Mouse (Mus musculus): ENCODE data around the gene Gm17359. TPM values are rescaled to one million over a fixed set of nuclear protein-coding genes. Genes with fewer than 3 reads are reported as not detected.

Gm17359 gene
- polyA plus RNA-seq, 1 experiment from 2014 or later: not detected

GRCm38 (mm10) chr3:79458651-79459275 is 122.3 kb downstream of the Gm17359 start:
- H3K4me3 ChIP-seq: no peak overlapping the region
- no peak overlapping the region for H3K4me2 ChIP-seq
- H3K36me3 ChIP-seq: peaks cover 34% of the 10 kb centered on the region
- no peaks in the 10 kb centered on the region for H3K27me3 ChIP-seq
- H3K27ac ChIP-seq (replicated peaks): no peak overlapping the region
- 91% methylated on average over 14 of the region's 14 CpGs for WGBS
- no peaks in the 10 kb centered on the region for H3K9me3 ChIP-seq
- no peak for ATAC-seq (ENCODE audit: low FRiP score, low read depth)
- no peaks in the 10 kb centered on the region for H3K4me1 ChIP-seq (replicated peaks)
- H3K9ac ChIP-seq: no peak overlapping the region

DNA sequence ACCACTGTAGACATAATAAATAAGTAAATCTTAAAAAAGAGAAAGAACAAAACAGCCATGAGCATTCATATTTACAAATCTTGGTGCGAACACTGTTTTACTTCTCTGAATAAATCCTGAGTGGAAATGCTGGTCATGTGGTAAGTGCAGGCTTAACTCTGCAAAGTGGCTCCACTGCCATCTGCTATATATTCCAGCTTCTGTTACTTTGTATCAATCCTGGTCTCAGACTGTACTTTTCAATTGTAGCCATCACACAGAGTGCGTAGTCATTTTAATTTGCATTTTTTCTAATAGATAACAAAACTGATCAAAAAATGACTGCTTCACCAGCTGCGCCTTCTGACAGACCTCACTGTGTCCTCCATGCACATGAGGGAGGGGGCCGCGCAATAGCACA is 133.0 kb downstream of the Gm17359 start:
- Histone ChIP-seq H3K4me1 (replicated peaks) (peaks cover under 1% of the 10 kb centered on the region; the same call in 1 of the 2 replicates), H3K27ac (replicated peaks) (no peak overlapping the region), H3K4me3 (no peak overlapping the region), H3K9me3 (no peaks in the 10 kb centered on the region), H3K36me3 (peaks cover 18% of the 10 kb centered on the region), H3K27me3 (no peaks in the 10 kb centered on the region), H3K9ac (no peak overlapping the region), H3K4me2 (no peak overlapping the region)
- ATAC-seq (ENCODE audit: low FRiP score, low read depth): no peak
- 98% methylated on average over 5 of the region's 5 CpGs for WGBS

DNA sequence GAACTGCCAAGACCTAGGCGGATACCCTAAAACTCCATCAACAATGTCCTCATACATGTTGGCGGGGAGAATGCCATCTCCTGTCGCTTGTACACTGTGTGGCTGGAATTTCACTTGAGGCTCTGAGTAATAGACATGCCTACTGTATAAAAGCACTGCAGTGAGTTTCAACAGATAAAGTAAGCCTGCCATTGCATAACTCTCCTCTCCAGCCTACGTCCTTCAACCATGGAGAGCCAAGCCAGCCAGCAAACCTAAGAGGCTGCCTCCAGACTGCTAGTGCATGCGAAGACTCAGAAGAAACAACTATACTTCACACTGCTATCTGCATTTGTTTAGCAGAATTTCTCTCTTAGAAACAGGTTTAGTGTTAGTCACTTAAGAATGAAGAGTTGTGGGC is 135.9 kb downstream of the Gm17359 start:
- H3K4me3 ChIP-seq: no peak overlapping the region
- H3K36me3 ChIP-seq: peaks cover 10% of the 10 kb centered on the region
- 95% methylated on average over 5 of the region's 5 CpGs for WGBS
- H3K9ac ChIP-seq: no peak overlapping the region
- H3K4me2 ChIP-seq: no peak overlapping the region
- H3K9me3 ChIP-seq: no peaks in the 10 kb centered on the region
- ATAC-seq (ENCODE audit: low FRiP score, low read depth): no peak
- H3K27ac ChIP-seq (replicated peaks): no peak overlapping the region
- H3K27me3 ChIP-seq: no peaks in the 10 kb centered on the region
- peaks cover 14% of the 10 kb centered on the region for H3K4me1 ChIP-seq (replicated peaks)

GRCm38 (mm10) chr3:79474911-79475310 is 138.4 kb downstream of the Gm17359 start:
- WGBS: 23% methylated on average over 4 of the region's 4 CpGs
- Histone ChIP-seq H3K27ac (replicated peaks) (0 out of 2 replicates have a peak overlapping the region, but pooled peaks have one; percentile 14), H3K9me3 (no peaks in the 10 kb centered on the region), H3K36me3 (0 out of 2 replicates have a peak, but pooled peaks cover 2% of the 10 kb centered on the region), H3K4me2 (no peak overlapping the region), H3K9ac (no peak overlapping the region), H3K4me3 (no peak overlapping the region), H3K4me1 (replicated peaks) (peaks cover 14% of the 10 kb centered on the region), H3K27me3 (no peaks in the 10 kb centered on the region)
- ATAC-seq (ENCODE audit: low FRiP score, low read depth): peak; percentile 43; the same call in 1 of the 2 replicates

GRCm38 (mm10) chr3:79475980-79476379 is 139.5 kb downstream of the Gm17359 start:
- Histone ChIP-seq H3K4me3 (no peak overlapping the region), H3K27me3 (no peaks in the 10 kb centered on the region), H3K4me2 (no peak overlapping the region), H3K27ac (replicated peaks) (no peak overlapping the region), H3K36me3 (0 out of 2 replicates have a peak, but pooled peaks cover 5% of the 10 kb centered on the region), H3K9ac (no peak overlapping the region), H3K9me3 (no peaks in the 10 kb centered on the region), H3K4me1 (replicated peaks) (peaks cover 14% of the 10 kb centered on the region)
- no peak for ATAC-seq (ENCODE audit: low FRiP score, low read depth)
- 60% methylated on average over 2 of the region's 2 CpGs for WGBS

DNA sequence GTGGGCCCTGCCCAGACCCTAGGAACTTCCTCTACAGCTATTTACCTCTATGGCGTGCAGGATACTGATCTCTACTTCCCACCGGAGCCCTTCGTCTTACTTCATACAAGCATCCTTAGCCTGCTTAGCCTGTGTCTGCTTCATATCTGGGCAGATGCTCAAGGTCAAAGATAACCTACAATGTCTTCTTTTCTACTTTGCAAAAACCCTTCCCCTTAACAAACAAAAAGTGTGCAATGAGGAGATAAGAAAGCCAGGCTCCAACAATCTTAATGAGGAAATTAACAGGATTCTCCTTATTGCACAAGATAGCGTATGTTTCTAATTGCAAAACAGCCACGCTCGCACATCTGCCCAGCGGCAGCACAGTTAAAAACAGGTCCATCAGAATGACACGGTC is 141.9 kb downstream of the Gm17359 start:
- no peak for ATAC-seq (ENCODE audit: low FRiP score, low read depth)
- Histone ChIP-seq H3K27me3 (no peaks in the 10 kb centered on the region), H3K4me1 (replicated peaks) (peaks cover 14% of the 10 kb centered on the region), H3K9me3 (no peaks in the 10 kb centered on the region), H3K27ac (replicated peaks) (no peak overlapping the region), H3K4me2 (no peak overlapping the region), H3K4me3 (no peak overlapping the region), H3K36me3 (peaks cover 14% of the 10 kb centered on the region), H3K9ac (no peak overlapping the region)
- 84% methylated on average over 8 of the region's 8 CpGs for WGBS

DNA sequence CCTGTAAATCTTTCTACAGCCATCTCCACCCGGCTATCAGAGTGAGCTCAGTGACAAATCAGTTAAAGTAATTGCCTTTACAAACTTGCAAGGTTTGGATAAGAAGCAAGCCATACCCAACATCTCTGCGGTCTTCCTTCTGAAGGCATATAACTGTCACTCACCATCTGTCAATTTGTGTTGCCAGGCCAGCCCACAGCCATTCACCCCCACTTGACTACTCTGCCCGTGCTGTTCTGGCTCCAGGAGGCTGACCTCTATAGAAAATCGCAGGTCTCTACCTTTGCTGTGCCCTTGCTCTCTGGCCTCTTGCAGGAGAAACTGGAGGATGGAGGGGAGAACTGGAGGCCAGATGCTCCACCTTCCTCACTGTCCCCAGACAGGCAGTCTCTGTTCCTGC is 142.4 kb downstream of the Gm17359 start:
- no peak overlapping the region for H3K27ac ChIP-seq (replicated peaks)
- no peak overlapping the region for H3K4me3 ChIP-seq
- no peak overlapping the region for H3K4me2 ChIP-seq
- H3K9ac ChIP-seq: no peak overlapping the region
- no peak for ATAC-seq (ENCODE audit: low FRiP score, low read depth)
- no peaks in the 10 kb centered on the region for H3K9me3 ChIP-seq
- whole genome bisulfite sequencing: 79% methylated on average over 4 of the region's 4 CpGs
- H3K27me3 ChIP-seq: no peaks in the 10 kb centered on the region
- peaks cover 18% of the 10 kb centered on the region for H3K36me3 ChIP-seq
- H3K4me1 ChIP-seq (replicated peaks): peaks cover 14% of the 10 kb centered on the region

DNA sequence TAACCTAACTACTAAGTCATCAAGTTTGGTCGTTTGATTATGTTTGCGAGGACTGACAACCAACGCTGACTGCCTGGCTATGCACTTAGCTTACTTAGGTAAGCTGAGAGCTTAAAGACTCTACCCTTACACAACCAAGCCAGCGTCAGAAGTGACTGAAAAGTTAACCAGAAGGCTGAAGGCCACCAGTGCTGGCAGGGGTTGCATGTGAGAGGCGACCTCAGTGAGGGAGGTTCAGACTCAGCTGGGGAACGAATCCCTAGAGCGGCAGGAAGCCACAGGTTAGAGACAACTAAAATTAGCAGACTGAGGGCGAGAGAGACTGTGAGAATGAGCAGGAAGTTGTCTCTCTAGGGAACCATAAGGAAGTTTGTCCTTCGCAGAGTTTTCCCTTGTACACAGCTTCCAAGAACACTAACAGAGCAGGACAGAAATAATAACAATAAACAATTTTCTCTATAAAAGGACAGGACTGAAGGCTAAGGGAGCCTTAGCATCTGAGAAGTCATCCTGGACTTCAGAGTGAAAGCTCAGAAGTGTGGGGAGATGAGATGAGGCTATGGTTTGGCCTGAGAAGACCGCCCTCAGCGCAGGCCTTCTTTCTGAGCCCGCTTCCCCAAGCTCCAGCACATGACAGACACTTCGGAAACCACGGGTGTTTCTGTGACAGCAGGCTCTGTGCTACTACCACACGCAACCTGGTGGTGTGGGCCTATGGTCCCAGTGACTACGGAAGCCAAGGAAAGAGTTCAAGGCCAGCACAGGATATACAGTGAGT is 148.0 kb downstream of the Gm17359 start:
- Histone ChIP-seq H3K27ac (replicated peaks) (no peak overlapping the region), H3K4me1 (replicated peaks) (no peaks in the 10 kb centered on the region), H3K36me3 (peaks cover 42% of the 10 kb centered on the region), H3K9me3 (no peaks in the 10 kb centered on the region), H3K4me3 (no peak overlapping the region), H3K27me3 (no peaks in the 10 kb centered on the region), H3K4me2 (no peak overlapping the region), H3K9ac (no peak overlapping the region)
- no peak for ATAC-seq (ENCODE audit: low FRiP score, low read depth)
- 94% methylated on average over 16 of the region's 16 CpGs for WGBS

GRCm38 (mm10) chr3:79488025-79488424 is 151.6 kb downstream of the Gm17359 start:
- WGBS: 92% methylated on average over 7 of the region's 7 CpGs
- ATAC-seq (ENCODE audit: low FRiP score, low read depth): no peak
- no peaks in the 10 kb centered on the region for H3K4me1 ChIP-seq (replicated peaks)
- no peak overlapping the region for H3K27ac ChIP-seq (replicated peaks)
- H3K4me3 ChIP-seq: no peak overlapping the region
- no peaks in the 10 kb centered on the region for H3K27me3 ChIP-seq
- H3K4me2 ChIP-seq: no peak overlapping the region
- no peak overlapping the region for H3K9ac ChIP-seq
- H3K36me3 ChIP-seq: peaks cover 41% of the 10 kb centered on the region
- no peaks in the 10 kb centered on the region for H3K9me3 ChIP-seq

DNA sequence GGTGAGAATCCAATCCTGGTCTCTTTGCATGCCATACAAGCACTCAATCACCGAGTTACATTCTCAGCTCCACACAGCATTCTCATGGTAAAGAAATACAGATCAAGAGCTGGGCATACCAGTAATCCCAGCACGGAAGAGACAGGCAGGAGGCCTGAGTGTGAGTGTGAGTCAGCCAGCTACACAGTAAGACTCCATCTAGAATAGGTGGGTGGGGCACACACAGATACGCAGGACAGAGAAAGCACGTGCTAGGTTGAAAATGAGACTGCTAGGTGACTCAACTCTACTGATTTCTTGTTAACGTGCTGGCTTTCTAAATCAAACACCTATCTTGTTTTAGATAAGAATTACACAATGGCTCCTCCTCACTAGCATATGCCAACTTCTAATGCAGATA is 153.6 kb downstream of the Gm17359 start:
- H3K4me2 ChIP-seq: no peak overlapping the region
- H3K36me3 ChIP-seq: peaks cover 29% of the 10 kb centered on the region
- no peak overlapping the region for H3K9ac ChIP-seq
- WGBS: 93% methylated on average over 5 of the region's 5 CpGs
- no peaks in the 10 kb centered on the region for H3K4me1 ChIP-seq (replicated peaks)
- H3K27me3 ChIP-seq: no peaks in the 10 kb centered on the region
- no peak for ATAC-seq (ENCODE audit: low FRiP score, low read depth)
- H3K27ac ChIP-seq (replicated peaks): no peak overlapping the region
- no peak overlapping the region for H3K4me3 ChIP-seq
- H3K9me3 ChIP-seq: no peaks in the 10 kb centered on the region

GRCm38 (mm10) chr3:79491614-79492013 is 155.2 kb downstream of the Gm17359 start:
- peaks cover 29% of the 10 kb centered on the region for H3K36me3 ChIP-seq
- H3K9me3 ChIP-seq: no peaks in the 10 kb centered on the region
- ATAC-seq (ENCODE audit: low FRiP score, low read depth): no peak
- H3K4me1 ChIP-seq (replicated peaks): no peaks in the 10 kb centered on the region
- 80% methylated on average over 3 of the region's 3 CpGs for WGBS
- H3K9ac ChIP-seq: no peak overlapping the region
- H3K27ac ChIP-seq (replicated peaks): no peak overlapping the region
- H3K4me3 ChIP-seq: no peak overlapping the region
- no peaks in the 10 kb centered on the region for H3K27me3 ChIP-seq
- H3K4me2 ChIP-seq: no peak overlapping the region

GRCm38 (mm10) chr3:79493064-79493463 is 156.6 kb downstream of the Gm17359 start:
- Histone ChIP-seq H3K4me2 (no peak overlapping the region), H3K9me3 (no peaks in the 10 kb centered on the region), H3K9ac (no peak overlapping the region), H3K4me1 (replicated peaks) (no peaks in the 10 kb centered on the region), H3K4me3 (no peak overlapping the region), H3K27me3 (no peaks in the 10 kb centered on the region), H3K36me3 (peaks cover 22% of the 10 kb centered on the region), H3K27ac (replicated peaks) (no peak overlapping the region)
- WGBS: 97% methylated on average over 10 of the region's 10 CpGs
- no peak for ATAC-seq (ENCODE audit: low FRiP score, low read depth)

Measured in hindbrain, embryonic 15.5 days (tissue).